In the genomic region with DNA sequence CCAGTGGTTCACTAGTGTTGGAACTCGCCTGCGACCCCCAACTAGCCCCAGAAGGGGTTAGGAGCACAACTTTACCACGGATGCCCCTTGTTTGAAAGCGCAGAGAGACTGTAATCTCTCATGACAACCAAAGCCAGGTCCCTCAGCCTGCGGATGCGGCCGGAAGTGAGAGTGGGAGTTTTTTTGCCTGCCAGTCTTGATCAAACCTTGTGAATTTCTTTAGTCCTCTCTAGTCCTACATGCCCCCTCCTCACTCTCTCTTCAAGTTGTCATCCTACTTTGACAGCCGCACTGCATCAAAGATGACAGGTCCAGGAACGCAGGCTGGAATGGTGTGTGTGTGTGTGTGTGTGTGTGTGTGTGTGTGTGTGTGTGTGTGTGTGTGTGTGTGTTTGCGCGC, we compare ENCODE assay signal across 8 mouse cellular contexts. TPM values are rescaled to one million over a fixed set of nuclear protein-coding genes. Genes with fewer than 3 reads are reported as not detected.
A peak's percentile ranks its signal among the peaks of the same experiment; 100 is the strongest.
DNase-seq lines count a peak whose midpoint lies in the region; ATAC-seq lines count a peak whose summit lies in the region.

No protein-coding gene starts in this region.

- peak; percentile 48 for ATAC-seq in forebrain, embryonic 16.5 days
- peak; percentile 31 for ATAC-seq in liver, embryonic 12.5 days
- ATAC-seq in neural tube, embryonic 14.5 days (ENCODE audit: low read depth), result no peak

- H3K27me3 ChIP-seq in forebrain, embryonic 16.5 days (replicated peaks; ENCODE audit: control insufficient read depth, insufficient read depth, low read length), result no peaks in the 10 kb centered on the region
- H3K27me3 ChIP-seq in liver, embryonic 12.5 days (replicated peaks), result no peaks in the 10 kb centered on the region
- H3K27me3 ChIP-seq in neural tube, embryonic 14.5 days (ENCODE audit: control insufficient read depth, insufficient read depth, low read length), result no peaks in the 10 kb centered on the region

- 2% methylated on average over 11 of the region's 11 CpGs for WGBS in forebrain, embryonic 16.5 days
- 3% methylated on average over 11 of the region's 11 CpGs for WGBS in liver, embryonic 12.5 days (ENCODE audit: insufficient replicate concordance)
- WGBS in neural tube, embryonic 14.5 days, result 5% methylated on average over 11 of the region's 11 CpGs

- H3K9ac ChIP-seq in forebrain, embryonic 16.5 days (replicated peaks; ENCODE audit: low read depth, low read length), result peak overlapping the region; percentile 86
- peak overlapping the region; percentile 84 for H3K9ac ChIP-seq in liver, embryonic 12.5 days
- peak overlapping the region; percentile 78 for H3K9ac ChIP-seq in neural tube, embryonic 14.5 days (replicated peaks; ENCODE audit: low read depth, low read length)

- no peaks in the 10 kb centered on the region for H3K9me3 ChIP-seq in forebrain, embryonic 16.5 days (ENCODE audit: control insufficient read depth, low read length)
- no peaks in the 10 kb centered on the region for H3K9me3 ChIP-seq in liver, embryonic 12.5 days (replicated peaks)
- no peaks in the 10 kb centered on the region for H3K9me3 ChIP-seq in neural tube, embryonic 14.5 days (ENCODE audit: control insufficient read depth, low read length)

- H3K4me2 ChIP-seq in forebrain, embryonic 16.5 days (ENCODE audit: low read length), result peak overlapping the region; percentile 80
- H3K4me2 ChIP-seq in liver, embryonic 12.5 days, result peak overlapping the region; percentile 89
- peak overlapping the region; percentile 61 for H3K4me2 ChIP-seq in neural tube, embryonic 14.5 days (ENCODE audit: low read depth, low read length)

- DNase-seq in retina, adult 2 months (ENCODE audit: low read depth, low spot score), result peak; percentile 39
- DNase-seq in retina, postnatal 1 day, result no peak
- peak; percentile 54 for DNase-seq in adipocyte (ENCODE audit: low spot score)
- no peak for DNase-seq in gastrocnemius, adult 18-20 months (ENCODE audit: low spot score)
- DNase-seq in spleen, postnatal 4 days (ENCODE audit: low spot score in 2 of 2), result no peak

- no peaks in the 10 kb centered on the region for H3K36me3 ChIP-seq in forebrain, embryonic 16.5 days (ENCODE audit: control insufficient read depth, insufficient read depth)
- no peaks in the 10 kb centered on the region for H3K36me3 ChIP-seq in liver, embryonic 12.5 days
- no peaks in the 10 kb centered on the region for H3K36me3 ChIP-seq in neural tube, embryonic 14.5 days (ENCODE audit: control insufficient read depth, insufficient read depth, low read length)

- H3K27ac ChIP-seq in forebrain, embryonic 16.5 days (ENCODE audit: low read length), result peak overlapping the region; percentile 74
- peak overlapping the region; percentile 86 for H3K27ac ChIP-seq in liver, embryonic 12.5 days
- peak overlapping the region; percentile 65 for H3K27ac ChIP-seq in neural tube, embryonic 14.5 days (ENCODE audit: low read depth, low read length)

- peak overlapping the region; percentile 92 for H3K4me3 ChIP-seq in forebrain, embryonic 16.5 days (replicated peaks; ENCODE audit: low read length)
- peak overlapping the region; percentile 89 for H3K4me3 ChIP-seq in liver, embryonic 12.5 days
- H3K4me3 ChIP-seq in neural tube, embryonic 14.5 days (ENCODE audit: low read depth, low read length), result peak overlapping the region; percentile 74

- 0 out of 2 replicates have a peak, but pooled peaks cover 3% of the 10 kb centered on the region for H3K4me1 ChIP-seq in forebrain, embryonic 16.5 days (replicated peaks; ENCODE audit: control insufficient read depth, insufficient read depth, low read length)
- peaks cover 13% of the 10 kb centered on the region for H3K4me1 ChIP-seq in liver, embryonic 12.5 days
- no peaks in the 10 kb centered on the region for H3K4me1 ChIP-seq in neural tube, embryonic 14.5 days (ENCODE audit: control insufficient read depth, insufficient read depth, low read length)

RNA-seq across cellular contexts. Expression of gene Kiz, which starts 0.5 kb away (rescaled TPM):
- 23.6 and 29.6 TPM in 2 replicates for polyA plus RNA-seq in forebrain, embryonic 16.5 days (2015; fragmentation: Nextera tagmentation; extraction: Ambion mirVana)
- 14.4 and 16.9 TPM in 2 replicates for polyA plus RNA-seq in liver, embryonic 12.5 days (2016; fragmentation: Nextera tagmentation; extraction: Ambion mirVana)
- 28.7 and 31.3 TPM in 2 replicates for polyA plus RNA-seq in neural tube, embryonic 14.5 days (2014; fragmentation: Nextera tagmentation; extraction: Ambion mirVana)
- 10 to 100 TPM; 57.5 to 59.5 TPM for total RNA-seq in gastrocnemius, adult 18-20 months (2021)

Comparison
In these comparisons a context has a peak if more than half of its experiments do, and no peak if none do; other contexts are left out.
1. DNase-seq: peak in retina, adult 2 months (single experiment) and adipocyte (single experiment); none in retina, postnatal 1 day (single experiment), gastrocnemius, adult 18-20 months (single experiment) and spleen, postnatal 4 days (0 of 2).
2. Peak in every context shown above with its lines, with median percentiles within 50 percentile points of each other: H3K27ac ChIP-seq, H3K4me2 ChIP-seq, H3K4me3 ChIP-seq and H3K9ac ChIP-seq.